Mouse (Mus musculus) mesoderm, embryonic 11.5 days (tissue): ENCODE measurements around the gene Eps8l3.
"Not testable (repeated sequence)": the region's sequence is repeated elsewhere in the genome, so short reads cannot be mapped to it uniquely, and the experiment has no call there.

ENCODE experiments used
- DNase-seq: peaks from one replicate; pipeline ENCODE4 v3.0.0-alpha.2; 2012; ENCODE audit warnings: low read depth, low spot score

The Eps8l3 gene

DNA sequence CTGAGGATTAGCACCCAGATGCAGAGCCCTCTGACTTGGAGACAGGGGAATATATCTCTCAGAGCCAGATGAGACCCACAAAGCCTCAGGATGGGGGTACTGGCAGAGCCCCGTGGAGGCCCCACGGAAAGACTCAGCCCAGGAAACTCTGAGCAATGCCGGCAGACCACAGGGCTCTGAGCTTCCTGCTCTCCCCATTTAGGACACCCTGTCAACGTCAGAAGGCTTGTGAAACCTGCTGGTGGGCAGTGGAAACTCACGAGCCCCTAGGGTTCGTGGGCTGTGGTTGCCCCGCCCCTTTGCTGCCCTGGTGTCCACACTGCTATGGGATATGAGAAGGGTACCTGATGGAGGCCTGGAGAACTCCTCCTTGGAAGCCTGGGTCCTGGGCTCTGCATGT lies 24.2 kb upstream of the Eps8l3 start:
- DNase-seq: no peak

- no peak for DNase-seq
These were observed 23.5 kb upstream of the Eps8l3 start for GRCm38 (mm10) chr3:107853232-107854181.

DNA sequence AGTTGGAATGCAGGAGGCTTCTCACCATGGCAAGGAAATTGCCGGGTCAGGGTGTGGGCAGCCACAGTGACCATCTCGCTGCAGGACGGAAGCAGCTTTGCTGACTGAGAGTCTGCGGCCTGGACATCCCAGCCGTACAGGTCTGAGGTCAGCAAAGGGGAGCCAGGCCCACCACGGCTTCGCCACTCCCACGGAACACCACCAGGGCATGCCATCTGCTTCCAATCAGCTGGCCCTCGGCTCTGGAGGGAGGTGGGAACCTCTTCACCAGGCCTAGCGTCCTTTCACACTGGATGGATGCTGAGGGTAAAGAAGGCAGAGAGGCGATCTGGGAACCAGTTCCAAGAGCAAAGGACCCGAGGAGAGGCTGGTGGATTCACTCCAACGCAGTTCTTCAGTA lies 21.7 kb upstream of the Eps8l3 start:
- no peak for DNase-seq

- no peak for DNase-seq
These were observed 19.4 kb upstream of the Eps8l3 start for GRCm38 (mm10) chr3:107857646-107858045.

DNA sequence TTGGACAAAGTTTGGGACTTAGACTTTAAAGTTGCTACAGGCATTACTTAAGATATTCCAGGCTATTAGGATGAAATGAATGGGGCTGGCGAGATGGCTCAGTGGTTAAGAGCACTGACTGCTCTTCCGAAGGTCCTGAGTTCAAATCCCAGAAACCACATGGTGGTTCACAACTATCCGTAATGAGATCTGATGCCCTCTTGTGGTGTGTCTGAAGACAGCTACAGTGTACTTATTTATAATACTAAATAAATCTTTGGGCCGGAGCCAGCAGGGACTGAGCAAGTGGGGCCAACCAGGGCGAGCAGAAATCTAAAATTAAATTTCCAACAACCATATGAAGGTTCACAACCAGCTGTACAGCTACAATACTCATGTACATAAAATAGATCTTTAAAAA lies 15.5 kb upstream of the Eps8l3 start:
- not testable (repeated sequence) for DNase-seq

GRCm38 (mm10) chr3:107862471-107862870 lies 14.6 kb upstream of the Eps8l3 start:
- DNase-seq: no peak

GRCm38 (mm10) chr3:107863471-107863870 lies 13.6 kb upstream of the Eps8l3 start:
- DNase-seq: no peak

DNA sequence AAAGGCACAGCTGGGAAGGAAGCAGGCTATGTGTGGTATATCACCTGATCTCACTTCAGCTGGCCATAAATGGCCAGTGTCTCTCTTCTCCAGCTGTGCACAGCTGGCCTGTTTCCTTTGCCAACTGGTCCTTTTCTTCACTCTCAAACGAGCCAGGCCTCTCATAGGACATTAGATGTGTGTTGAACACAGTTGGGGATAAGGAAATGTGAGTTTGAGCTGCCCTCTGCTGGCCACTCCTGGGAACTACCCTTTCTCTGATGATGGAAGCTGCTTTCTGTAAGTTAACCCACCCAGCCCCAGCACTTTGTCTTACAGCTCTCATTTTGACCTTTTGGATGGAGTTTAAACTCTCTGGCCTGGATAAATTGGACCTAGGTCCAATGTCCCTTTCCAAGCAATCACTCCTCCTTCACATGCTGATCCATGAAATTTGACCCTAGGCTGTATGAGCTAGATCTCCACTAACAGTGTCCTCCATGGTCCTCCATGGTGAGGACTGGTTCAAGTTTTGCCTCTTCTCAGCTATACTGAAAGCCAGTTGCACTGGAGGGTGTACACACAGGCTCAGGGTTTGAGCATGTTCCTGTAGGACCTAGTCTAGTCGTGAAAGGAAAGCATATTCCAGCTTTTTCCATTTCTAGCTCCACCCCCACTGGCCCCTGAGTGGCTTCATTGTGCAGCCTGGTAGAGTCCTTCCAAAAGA lies 13.0 kb upstream of the Eps8l3 start:
- DNase-seq: peak; percentile 90

GRCm38 (mm10) chr3:107865364-107866091 lies 11.5 kb upstream of the Eps8l3 start:
- DNase-seq: no peak

DNA sequence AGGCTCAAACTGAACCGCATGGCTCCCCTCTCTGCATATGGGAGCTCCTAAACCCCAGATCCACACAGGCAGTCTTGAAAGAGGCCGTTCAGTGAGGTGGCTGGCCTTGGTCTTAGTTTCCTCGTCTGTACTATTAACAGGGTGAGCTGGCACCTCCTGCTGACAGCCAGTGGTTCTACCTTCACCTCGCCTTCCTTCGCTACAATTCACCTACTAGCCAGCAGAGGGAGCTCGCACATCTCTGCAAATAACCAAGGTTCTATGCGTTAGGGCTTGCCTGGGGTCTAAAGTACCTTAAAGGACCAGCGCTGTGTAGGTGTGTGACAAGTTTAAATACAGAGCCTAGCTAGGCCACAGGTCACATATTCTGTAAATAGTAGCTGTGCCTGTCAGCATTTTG lies 9.9 kb upstream of the Eps8l3 start:
- DNase-seq: peak; percentile 92

GRCm38 (mm10) chr3:107868452-107868851 lies 8.6 kb upstream of the Eps8l3 start:
- no peak for DNase-seq

- no peak for DNase-seq
These were observed 7.9 kb upstream of the Eps8l3 start for GRCm38 (mm10) chr3:107869097-107869496.

DNA sequence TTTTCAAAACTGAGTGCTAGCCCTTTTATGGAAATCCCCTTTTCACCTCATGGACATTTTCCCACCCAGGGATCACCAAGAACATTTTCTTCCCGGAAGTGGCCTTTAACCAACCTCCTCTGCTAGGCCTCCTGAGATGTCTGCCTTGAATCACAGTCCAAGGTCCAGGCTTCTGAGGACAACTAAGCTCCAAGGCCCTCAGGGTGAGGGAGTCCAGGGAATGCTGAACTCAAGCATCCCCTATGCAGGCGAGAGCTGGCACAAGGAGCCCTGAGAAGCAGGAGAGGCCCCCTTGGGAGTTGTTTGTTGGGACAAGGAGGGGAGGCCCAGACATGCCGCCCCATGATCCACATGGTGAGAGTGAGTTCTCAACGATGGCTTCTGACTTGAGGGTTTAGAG lies 7.1 kb upstream of the Eps8l3 start:
- no peak for DNase-seq

- DNase-seq: no peak
These were observed 3.4 kb upstream of the Eps8l3 start for GRCm38 (mm10) chr3:107873335-107874251.

GRCm38 (mm10) chr3:107875231-107875630 lies 1.8 kb upstream of the Eps8l3 start:
- no peak for DNase-seq

- no peak for DNase-seq
These were observed 1.0 kb downstream of the Eps8l3 start for GRCm38 (mm10) chr3:107877747-107878736.

DNA sequence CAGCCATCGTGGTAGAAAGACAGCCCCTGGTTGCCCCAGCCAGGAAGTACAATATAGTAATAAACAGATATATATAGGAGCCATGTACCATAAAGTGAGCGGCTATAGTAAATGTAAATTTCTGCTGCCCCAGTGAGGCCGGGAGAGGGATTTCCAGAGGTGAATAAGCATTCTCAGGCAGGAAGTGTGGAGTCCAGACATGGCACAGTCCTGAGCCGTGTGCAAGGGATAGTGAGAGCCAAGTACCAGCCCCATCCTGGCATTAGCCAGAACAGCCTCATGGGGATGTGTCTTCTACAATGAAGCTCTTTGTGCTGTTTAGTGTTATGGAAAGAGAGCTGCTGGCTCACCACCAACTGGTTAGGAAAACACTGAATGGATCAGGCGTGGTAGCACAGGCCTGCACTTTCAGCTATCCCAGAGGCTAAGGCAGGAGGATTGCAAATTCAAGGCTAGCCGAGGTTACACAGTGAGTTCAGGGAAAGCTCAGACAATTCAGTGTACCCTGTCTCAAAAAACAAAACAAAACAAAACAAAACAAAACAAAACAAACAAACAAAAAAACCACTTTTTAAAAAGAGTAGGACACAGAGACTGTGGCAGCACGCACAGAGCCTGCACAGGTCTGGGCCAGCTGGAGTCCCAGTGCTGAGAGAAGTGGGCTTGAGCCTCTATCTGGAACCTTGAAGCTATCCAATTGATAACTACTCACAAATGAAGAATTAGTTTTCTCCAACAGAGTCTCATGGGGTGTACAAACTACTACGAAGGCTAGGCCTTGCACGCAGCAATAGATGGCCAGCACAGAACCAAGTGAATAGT lies 10.9 kb downstream of the Eps8l3 start:
- DNase-seq: no peak

DNA sequence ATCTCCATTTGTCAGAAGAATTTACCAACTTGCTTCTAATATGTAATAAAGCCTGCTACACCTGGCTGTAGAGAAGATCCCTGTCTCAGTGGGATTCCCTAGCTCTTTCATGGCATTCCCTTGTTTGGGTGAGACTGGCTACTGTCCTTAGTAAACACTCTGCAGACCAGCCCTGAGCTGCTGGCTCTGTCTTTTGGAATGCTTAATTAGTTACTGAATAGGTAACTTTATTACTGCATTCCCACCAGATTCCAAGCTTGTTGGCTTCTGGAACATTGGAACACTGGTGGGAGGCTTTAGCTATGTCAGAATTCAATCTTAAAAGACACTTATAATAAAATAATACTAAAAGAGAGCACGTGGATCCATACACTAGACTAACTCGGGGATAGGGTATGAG lies 12.2 kb downstream of the Eps8l3 start:
- DNase-seq: not testable (repeated sequence)

- DNase-seq: no peak
These were observed 18.2 kb downstream of the Eps8l3 start for GRCm38 (mm10) chr3:107895194-107895719.
